Mouse (Mus musculus): ENCODE measurements around the gene Taar8c. TPM values are rescaled to one million over a fixed set of nuclear protein-coding genes. Genes with fewer than 3 reads are reported as not detected.
"Not testable (repeated sequence)": the region's sequence is repeated elsewhere in the genome, so short reads cannot be mapped to it uniquely, and the experiment has no call there.

Taar8c gene
- polyA plus RNA-seq (2016; fragmentation: Nextera tagmentation; extraction: Ambion mirVana) = not detected in 2 replicates

DNA sequence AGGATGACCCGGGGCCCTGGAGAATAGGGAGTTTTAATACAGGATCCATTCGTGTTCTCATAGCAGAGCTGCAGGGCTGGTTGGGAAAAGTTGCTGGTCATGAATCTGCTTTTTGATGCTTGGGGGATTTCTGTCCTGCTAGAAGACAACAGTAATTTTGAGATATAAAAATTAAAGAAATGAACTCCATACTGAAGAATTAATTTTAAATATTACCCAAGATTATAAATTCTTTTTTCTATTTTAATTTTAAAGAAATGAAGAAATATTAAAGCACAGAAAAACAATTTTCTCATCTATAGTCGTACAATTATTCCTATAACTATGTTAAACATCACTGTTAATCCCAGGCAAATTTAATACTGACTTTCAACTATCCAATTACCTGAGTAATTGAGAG is at the start of gene Taar8c:
Taar8c (minus strand) TSS at position 101 of the 400 bp plus-strand sequence.
- WGBS = 85% methylated on average over 1 of the region's 3 CpGs
- H3K27ac ChIP-seq (replicated peaks); DNase-seq (ENCODE audit: low spot score); H3K27me3 ChIP-seq (ENCODE audit: low read depth, poor library complexity, severe bottlenecking); H3K4me1 ChIP-seq; H3K36me3 ChIP-seq; H3K4me3 ChIP-seq; H3K9me3 ChIP-seq (replicated peaks): not testable (repeated sequence)

GRCm38 (mm10) chr10:24150086-24150485 is 48.4 kb upstream of the Taar8c start:
- Histone ChIP-seq H3K4me1 (peaks cover 14% of the 10 kb centered on the region), H3K4me3 (peak overlapping the region; percentile 84), H3K36me3 (0 out of 2 replicates have a peak, but pooled peaks cover under 1% of the 10 kb centered on the region), H3K9me3 (replicated peaks) (no peaks in the 10 kb centered on the region), H3K27ac (replicated peaks) (no peak overlapping the region), H3K27me3 (ENCODE audit: low read depth, poor library complexity, severe bottlenecking) (no peaks in the 10 kb centered on the region)
- 73% methylated on average over 7 of the region's 7 CpGs for WGBS
- no peak for DNase-seq (ENCODE audit: low spot score)

DNA sequence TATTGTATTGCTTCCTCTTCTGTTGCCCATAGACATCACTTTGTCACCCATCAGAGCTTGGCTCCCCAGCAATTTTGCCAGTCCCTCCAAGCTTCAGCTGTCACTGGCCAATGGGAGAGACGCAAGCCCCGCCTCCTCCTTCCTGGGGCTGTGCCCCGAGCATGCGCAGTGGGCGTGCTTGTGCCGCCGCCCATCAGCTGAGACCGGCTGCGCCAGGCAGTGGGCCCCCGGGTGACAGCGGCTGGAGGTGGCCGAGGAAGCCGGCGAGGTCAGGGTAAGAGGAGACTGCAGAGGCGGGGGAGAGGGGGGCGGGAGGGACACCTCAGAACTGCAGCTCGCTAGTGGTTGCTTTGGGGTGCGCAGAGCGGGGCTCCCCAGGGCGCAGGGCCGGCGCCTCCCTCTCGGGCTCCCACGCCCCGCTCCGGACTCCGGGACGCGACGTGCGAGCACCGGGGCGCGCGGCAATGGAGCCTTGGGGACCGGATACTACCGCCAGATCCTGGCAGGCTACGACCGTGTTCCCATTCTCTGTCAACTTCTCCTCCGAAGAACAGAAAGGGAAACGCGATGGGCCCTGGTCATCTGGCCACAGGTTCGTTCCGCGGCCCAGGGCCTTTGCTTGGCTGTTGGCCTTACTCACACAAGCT is 47.5 kb upstream of the Taar8c start, which contains the start of gene Stx7:
Stx7 (plus strand) TSS at position 168 of the 647 bp plus-strand sequence.
- H3K27me3 ChIP-seq (ENCODE audit: low read depth, poor library complexity, severe bottlenecking) = no peaks in the 10 kb centered on the region
- H3K4me3 ChIP-seq = peak within 1 kb of the TSS; percentile 84
- H3K27ac ChIP-seq (replicated peaks) = peak within 1 kb of the TSS; percentile 88
- H3K4me1 ChIP-seq = peaks cover 14% of the 10 kb centered on the region
- H3K36me3 ChIP-seq = no peaks in the 10 kb centered on the region
- H3K9me3 ChIP-seq (replicated peaks) = no peaks in the 10 kb centered on the region
- WGBS = 0% methylated on average over 38 of the region's 45 CpGs
- peak; percentile 91 for DNase-seq (ENCODE audit: low spot score)

GRCm38 (mm10) chr10:24142735-24143134 is 41.0 kb upstream of the Taar8c start:
- no peak for DNase-seq (ENCODE audit: low spot score)
- 85% methylated on average over 3 of the region's 3 CpGs for WGBS
- Histone ChIP-seq H3K27me3 (ENCODE audit: low read depth, poor library complexity, severe bottlenecking) (no peaks in the 10 kb centered on the region), H3K27ac (replicated peaks) (no peak overlapping the region), H3K36me3 (no peaks in the 10 kb centered on the region), H3K4me1 (no peaks in the 10 kb centered on the region), H3K9me3 (replicated peaks) (no peaks in the 10 kb centered on the region), H3K4me3 (no peak overlapping the region)

DNA sequence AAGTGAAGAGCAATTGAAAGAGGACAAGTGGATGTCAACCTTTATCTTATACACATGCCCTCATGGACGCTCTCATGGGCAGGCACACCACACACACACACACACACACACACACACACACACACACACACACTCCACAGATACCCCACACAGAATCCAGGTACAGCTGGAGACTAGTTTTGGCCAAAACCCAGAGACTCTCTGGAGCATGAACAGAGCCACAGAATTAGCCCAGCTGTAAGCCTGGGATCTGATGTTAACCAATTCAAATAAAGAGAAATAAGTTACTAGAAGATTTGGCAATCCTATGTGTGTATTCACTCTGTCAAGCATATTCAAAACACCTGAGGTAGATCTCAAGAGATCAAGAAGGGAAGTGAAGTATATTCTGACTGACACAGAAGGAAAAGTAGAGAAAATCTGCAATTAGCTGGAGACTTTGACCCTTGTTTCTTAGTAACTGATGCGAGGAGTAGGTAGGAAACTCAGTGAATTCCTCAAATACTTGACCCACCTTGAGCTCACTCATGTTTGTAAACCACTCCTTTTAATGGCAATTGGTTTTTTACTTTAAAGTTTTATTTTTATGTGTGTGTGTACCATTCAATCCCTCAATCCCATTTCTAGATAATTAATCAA is 37.0 kb upstream of the Taar8c start:
- H3K27ac ChIP-seq (replicated peaks) = no peak overlapping the region
- H3K9me3 ChIP-seq (replicated peaks) = no peaks in the 10 kb centered on the region
- 82% methylated on average over 2 of the region's 2 CpGs for WGBS

GRCm38 (mm10) chr10:24134071-24134645 is 32.4 kb upstream of the Taar8c start:
- Histone ChIP-seq H3K27me3 (ENCODE audit: low read depth, poor library complexity, severe bottlenecking) (no peaks in the 10 kb centered on the region), H3K27ac (replicated peaks) (no peak overlapping the region), H3K9me3 (replicated peaks) (no peaks in the 10 kb centered on the region), H3K4me1 (peaks cover 11% of the 10 kb centered on the region), H3K36me3 (no peaks in the 10 kb centered on the region), H3K4me3 (no peak overlapping the region)
- no peak for DNase-seq (ENCODE audit: low spot score)
- WGBS = 62% methylated on average over 7 of the region's 7 CpGs

More for the DNA sequence above, 37.0 kb upstream of the Taar8c start:
- DNase-seq (ENCODE audit: low spot score) = no peak
- no peaks in the 10 kb centered on the region for H3K36me3 ChIP-seq
- H3K27me3 ChIP-seq (ENCODE audit: low read depth, poor library complexity, severe bottlenecking) = no peaks in the 10 kb centered on the region
- no peak overlapping the region for H3K4me3 ChIP-seq
- no peaks in the 10 kb centered on the region for H3K4me1 ChIP-seq

- peaks cover 11% of the 10 kb centered on the region for H3K4me1 ChIP-seq
- H3K36me3 ChIP-seq = no peaks in the 10 kb centered on the region
- 51% methylated on average over 2 of the region's 2 CpGs for WGBS
- H3K27me3 ChIP-seq (ENCODE audit: low read depth, poor library complexity, severe bottlenecking) = no peaks in the 10 kb centered on the region
- no peak overlapping the region for H3K27ac ChIP-seq (replicated peaks)
- H3K9me3 ChIP-seq (replicated peaks) = no peaks in the 10 kb centered on the region
- DNase-seq (ENCODE audit: low spot score) = no peak
- no peak overlapping the region for H3K4me3 ChIP-seq
Observed at GRCm38 (mm10) chr10:24133132-24133531, 31.4 kb upstream of the Taar8c start.

- Histone ChIP-seq H3K27ac (replicated peaks) (no peak overlapping the region), H3K27me3 (ENCODE audit: low read depth, poor library complexity, severe bottlenecking) (no peaks in the 10 kb centered on the region)
- no peak for DNase-seq (ENCODE audit: low spot score)
Observed at GRCm38 (mm10) chr10:24132273-24132672, 30.6 kb upstream of the Taar8c start.

GRCm38 (mm10) chr10:24131451-24132262 is 29.9 kb upstream of the Taar8c start:
- Histone ChIP-seq H3K27ac (replicated peaks) (no peak overlapping the region), H3K36me3 (no peaks in the 10 kb centered on the region), H3K9me3 (replicated peaks) (no peaks in the 10 kb centered on the region), H3K4me1 (peaks cover 11% of the 10 kb centered on the region), H3K27me3 (ENCODE audit: low read depth, poor library complexity, severe bottlenecking) (no peaks in the 10 kb centered on the region), H3K4me3 (peak overlapping the region; percentile 28; the same call in 1 of the 2 replicates)
- WGBS = 30% methylated on average over 9 of the region's 9 CpGs
- DNase-seq (ENCODE audit: low spot score) = no peak

More at GRCm38 (mm10) chr10:24132273-24132672, 30.6 kb upstream of the Taar8c start:
- 18% methylated on average over 5 of the region's 5 CpGs for WGBS
- Histone ChIP-seq H3K36me3 (no peaks in the 10 kb centered on the region), H3K4me3 (no peak overlapping the region), H3K9me3 (replicated peaks) (no peaks in the 10 kb centered on the region), H3K4me1 (peaks cover 11% of the 10 kb centered on the region)

GRCm38 (mm10) chr10:24111116-24111778 is 9.5 kb upstream of the Taar8c start:
- no peak overlapping the region for H3K4me3 ChIP-seq
- H3K4me1 ChIP-seq = peaks cover 10% of the 10 kb centered on the region
- peak; percentile 41 for DNase-seq (ENCODE audit: low spot score)
- peaks cover 6% of the 10 kb centered on the region; the same call in 1 of the 2 replicates for H3K9me3 ChIP-seq (replicated peaks)
- no peaks in the 10 kb centered on the region for H3K36me3 ChIP-seq
- H3K27me3 ChIP-seq (ENCODE audit: low read depth, poor library complexity, severe bottlenecking) = 0 out of 2 replicates have a peak, but pooled peaks cover 3% of the 10 kb centered on the region
- WGBS = 57% methylated on average over 6 of the region's 6 CpGs
- no peak overlapping the region for H3K27ac ChIP-seq (replicated peaks)

- DNase-seq (ENCODE audit: low spot score); H3K27ac ChIP-seq (replicated peaks); H3K9me3 ChIP-seq (replicated peaks); H3K27me3 ChIP-seq (ENCODE audit: low read depth, poor library complexity, severe bottlenecking); H3K36me3 ChIP-seq; H3K4me3 ChIP-seq: not testable (repeated sequence)
- H3K4me1 ChIP-seq = peaks cover 10% of the 10 kb centered on the region
- 84% methylated on average over 8 of the region's 8 CpGs for WGBS
Observed at GRCm38 (mm10) chr10:24109434-24109833, 7.7 kb upstream of the Taar8c start, which contains the start of gene Taar9. TSS of gene Taar9 (minus strand) at chr10:24109534.

GRCm38 (mm10) chr10:24108236-24108635 is 6.5 kb upstream of the Taar8c start:
- 50% methylated on average over 3 of the region's 3 CpGs for WGBS
- no peaks in the 10 kb centered on the region for H3K9me3 ChIP-seq (replicated peaks)
- H3K36me3 ChIP-seq = no peaks in the 10 kb centered on the region
- H3K27me3 ChIP-seq (ENCODE audit: low read depth, poor library complexity, severe bottlenecking) = 0 out of 2 replicates have a peak, but pooled peaks cover 3% of the 10 kb centered on the region
- no peak overlapping the region for H3K27ac ChIP-seq (replicated peaks)
- DNase-seq (ENCODE audit: low spot score) = no peak
- H3K4me1 ChIP-seq = peaks cover 10% of the 10 kb centered on the region
- no peak overlapping the region for H3K4me3 ChIP-seq
